Mouse (Mus musculus) ovary, postnatal 14 days (tissue): ENCODE measurements around the gene Cidec.
A peak's percentile ranks its signal among the peaks of the same experiment; 100 is the strongest.

Source experiments
- DNase-seq: peaks from one replicate; pipeline ENCODE4 v3.0.0; 2022; ENCODE audit warnings: low spot score

Cidec gene

GRCm38 (mm10) chr6:113444207-113444965, 8.8 kb upstream of the Cidec start:
- DNase-seq = no peak

GRCm38 (mm10) chr6:113443091-113443490, 7.5 kb upstream of the Cidec start:
- DNase-seq = no peak

- DNase-seq = peak; percentile 94
Observed at GRCm38 (mm10) chr6:113442442-113443090, 7.0 kb upstream of the Cidec start, which contains the start of gene Jagn1. Gene Jagn1 (plus strand): TSS chr6:113442569.

GRCm38 (mm10) chr6:113442087-113442441, 6.5 kb upstream of the Cidec start:
- no peak for DNase-seq

- peak; percentile 71 for DNase-seq
Observed at GRCm38 (mm10) chr6:113441147-113441680, 5.7 kb upstream of the Cidec start.

GRCm38 (mm10) chr6:113440686-113441085, 5.1 kb upstream of the Cidec start:
- DNase-seq = no peak

GRCm38 (mm10) chr6:113438721-113439430, 3.3 kb upstream of the Cidec start:
- DNase-seq = no peak

- DNase-seq = no peak
Observed at GRCm38 (mm10) chr6:113437135-113437534, 1.6 kb upstream of the Cidec start.

- no peak for DNase-seq
Observed at GRCm38 (mm10) chr6:113434691-113435090, 869 bp downstream of the Cidec start.

GRCm38 (mm10) chr6:113433661-113434060, 1.9 kb downstream of the Cidec start:
- DNase-seq = no peak

GRCm38 (mm10) chr6:113431801-113432200, 3.8 kb downstream of the Cidec start:
- DNase-seq = no peak

- DNase-seq = no peak
Observed at GRCm38 (mm10) chr6:113430846-113431245, 4.7 kb downstream of the Cidec start.

- DNase-seq = no peak
Observed at GRCm38 (mm10) chr6:113429965-113430364, 5.6 kb downstream of the Cidec start.

GRCm38 (mm10) chr6:113428006-113428405, 7.6 kb downstream of the Cidec start:
- DNase-seq = no peak

- DNase-seq = no peak
Observed at GRCm38 (mm10) chr6:113427397-113427796, 8.2 kb downstream of the Cidec start.

GRCm38 (mm10) chr6:113426696-113427095, 8.9 kb downstream of the Cidec start:
- DNase-seq = no peak

GRCm38 (mm10) chr6:113424187-113424586, 11.4 kb downstream of the Cidec start:
- DNase-seq = no peak

GRCm38 (mm10) chr6:113423000-113423399, 12.6 kb downstream of the Cidec start:
- no peak for DNase-seq

GRCm38 (mm10) chr6:113419199-113419587, 16.4 kb downstream of the Cidec start, which contains the start of gene Rpusd3:
Gene Rpusd3 (minus strand): TSS chr6:113419340.
- peak; percentile 99 for DNase-seq

- DNase-seq = peak; percentile 20
Observed at GRCm38 (mm10) chr6:113418441-113419198, 16.9 kb downstream of the Cidec start.

GRCm38 (mm10) chr6:113416416-113416815, 19.1 kb downstream of the Cidec start:
- no peak for DNase-seq

- no peak for DNase-seq
Observed at GRCm38 (mm10) chr6:113410001-113410400, 25.6 kb downstream of the Cidec start.
